Mouse (Mus musculus): ENCODE data around the gene Nkx2-5. TPM values are rescaled to one million over a fixed set of nuclear protein-coding genes. Genes with fewer than 3 reads are reported as not detected.

Nkx2-5 gene
- polyA plus RNA-seq, 1 experiment from 2014 or later = 1.8 TPM

DNA sequence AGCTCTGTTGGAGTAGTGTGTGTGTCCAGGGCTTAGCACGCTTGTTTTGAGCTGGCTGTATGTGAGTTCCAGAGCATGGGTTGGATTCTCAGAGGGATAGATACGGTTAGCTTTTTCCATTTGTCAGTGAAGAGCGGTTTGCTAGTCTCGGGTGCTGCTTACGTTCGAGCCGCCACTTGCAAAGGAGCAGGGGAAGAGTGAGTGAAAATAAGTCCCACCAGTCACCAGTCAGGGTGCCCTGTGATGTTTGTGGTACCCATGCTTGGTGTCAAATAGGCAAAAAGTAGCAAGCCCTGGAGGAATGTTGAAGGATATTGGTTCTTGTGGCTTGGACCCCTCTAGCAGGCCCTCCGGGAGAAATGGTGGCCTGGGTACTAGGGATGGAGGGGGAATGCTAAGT, 55.8 kb downstream of the Nkx2-5 start:
- H3K4me3 ChIP-seq (ENCODE audit: low read depth, low read length) = no peak overlapping the region
- H3K4me2 ChIP-seq (ENCODE audit: low read depth, low read length) = no peak overlapping the region
- no peak overlapping the region for H3K27ac ChIP-seq (replicated peaks; ENCODE audit: low read depth, low read length)
- ATAC-seq (replicated peaks; ENCODE audit: insufficient number of reproducible peaks, low FRiP score, low TSS enrichment, low read depth) = no peak
- no peaks in the 10 kb centered on the region for H3K9me3 ChIP-seq (replicated peaks; ENCODE audit: control insufficient read depth, low read length)
- peaks cover 5% of the 10 kb centered on the region; the same call in 1 of the 2 replicates for H3K36me3 ChIP-seq (replicated peaks; ENCODE audit: control insufficient read depth, insufficient read depth, low read depth, low read length)
- WGBS = 95% methylated on average over 8 of the region's 8 CpGs
- no peak overlapping the region for H3K9ac ChIP-seq (replicated peaks; ENCODE audit: low read length)
- DNase-seq (ENCODE audit: low spot score) = no peak
- H3K4me1 ChIP-seq (ENCODE audit: control insufficient read depth, insufficient read depth, low read length) = no peaks in the 10 kb centered on the region
- H3K27me3 ChIP-seq (ENCODE audit: control insufficient read depth, insufficient read depth, low read length) = no peaks in the 10 kb centered on the region

Other genes starting within 250 kb of the Nkx2-5 start
- 122 and 128 TPM in 2 replicates for gene Atp6v0e, start 181.8 kb downstream of the Nkx2-5 start, polyA plus RNA-seq (2014; fragmentation: Nextera tagmentation; extraction: Ambion mirVana)
- 3.5 and 3.8 TPM in 2 replicates for gene Crebrf, start 129.4 kb downstream of the Nkx2-5 start, polyA plus RNA-seq (2014; fragmentation: Nextera tagmentation; extraction: Ambion mirVana)
- 52.4 and 54.2 TPM in 2 replicates for gene Bnip1, start 63.9 kb downstream of the Nkx2-5 start, polyA plus RNA-seq (2014; fragmentation: Nextera tagmentation; extraction: Ambion mirVana)
- 3.9 and 5.6 TPM in 2 replicates for gene Kifc5b, start 72.1 kb upstream of the Nkx2-5 start, polyA plus RNA-seq (2014; fragmentation: Nextera tagmentation; extraction: Ambion mirVana)
- 3.7 TPM in 2 replicates for gene Phf1, start 88.0 kb upstream of the Nkx2-5 start, polyA plus RNA-seq (2014; fragmentation: Nextera tagmentation; extraction: Ambion mirVana)
- gene Cuta, start 94.6 kb upstream of the Nkx2-5 start, polyA plus RNA-seq (2014; fragmentation: Nextera tagmentation; extraction: Ambion mirVana) = 153 and 163 TPM in 2 replicates
- 2.3 and 2.8 TPM in 2 replicates for gene Syngap1, start 96.2 kb upstream of the Nkx2-5 start, polyA plus RNA-seq (2014; fragmentation: Nextera tagmentation; extraction: Ambion mirVana)
- gene Zbtb9, start 128.2 kb upstream of the Nkx2-5 start, polyA plus RNA-seq (2014; fragmentation: Nextera tagmentation; extraction: Ambion mirVana) = 10.1 and 11.9 TPM in 2 replicates
- 12.9 and 14.3 TPM in 2 replicates for gene Bak1, start 184.0 kb upstream of the Nkx2-5 start, polyA plus RNA-seq (2014; fragmentation: Nextera tagmentation; extraction: Ambion mirVana)
- 1.5 and 1.7 TPM in 2 replicates for gene Itpr3, start 212.3 kb upstream of the Nkx2-5 start, polyA plus RNA-seq (2014; fragmentation: Nextera tagmentation; extraction: Ambion mirVana)